Mouse (Mus musculus): Measurements from ENCODE around the gene Pdcd6. TPM values are rescaled to one million over a fixed set of nuclear protein-coding genes. Genes with fewer than 3 reads are reported as not detected.

The Pdcd6 gene
- 100 to 1,000 TPM; 133 to 173 TPM for total RNA-seq (2021)
- long read RNA-seq, experiment 1, transcript Pdcd6-201 (6 exons, 1,131 nt), result major isoform, 139 of 186 reads
- long read RNA-seq, experiment 1, transcript Pdcd6-203 (6 exons, 1,376 nt), result minor isoform, 39 of 186 reads
- long read RNA-seq, experiment 1, partial matches to known transcripts, result 1 of 186 reads
- long read RNA-seq, experiment 1, other reads (novel, unspliced or antisense), result 7 of 186 reads
- long read RNA-seq, experiment 2, transcript Pdcd6-201 (6 exons, 1,131 nt), result major isoform, 38 of 56 reads
- long read RNA-seq, experiment 2, transcript Pdcd6-203 (6 exons, 1,376 nt), result minor isoform, 15 of 56 reads
- long read RNA-seq, experiment 2, partial matches to known transcripts, result 0 of 56 reads
- long read RNA-seq, experiment 2, other reads (novel, unspliced or antisense), result 3 of 56 reads

- DNase-seq, result peak; percentile 97 to 98
Measured at GRCm38 (mm10) chr13:74317170-74317849, at the start of gene Pdcd6. Gene Pdcd6 (minus strand): TSS chr13:74317580.

- DNase-seq, result peak; percentile 31 to 58
Measured at GRCm38 (mm10) chr13:74363859-74364235, 46.5 kb upstream of the Pdcd6 start, which contains the start of gene Lrrc14b. Gene Lrrc14b (minus strand): TSS chr13:74364005.

- DNase-seq, result peak; percentile 2 to 27
Measured at GRCm38 (mm10) chr13:74363176-74363858, 45.9 kb upstream of the Pdcd6 start.

- DNase-seq, result no peak
Measured at GRCm38 (mm10) chr13:74362218-74362617, 44.8 kb upstream of the Pdcd6 start.

- no peak for DNase-seq
Measured at GRCm38 (mm10) chr13:74356491-74356890, 39.1 kb upstream of the Pdcd6 start.

- DNase-seq, result peak in 1 of 2 experiments; percentile 13
Measured at GRCm38 (mm10) chr13:74350435-74350906, 33.1 kb upstream of the Pdcd6 start.

GRCm38 (mm10) chr13:74349566-74350434, 32.4 kb upstream of the Pdcd6 start, which contains the start of the genes Sdha and Ccdc127:
Gene Sdha (minus strand): TSS chr13:74350280.
Gene Ccdc127 (plus strand): TSS chr13:74350309.
- peak; percentile 96 to 97 for DNase-seq

- peak; percentile 6 to 50 for DNase-seq
Measured at GRCm38 (mm10) chr13:74341036-74341435, 23.7 kb upstream of the Pdcd6 start.

- DNase-seq, result no peak
Measured at GRCm38 (mm10) chr13:74329321-74329720, 11.9 kb upstream of the Pdcd6 start.

- peak; percentile 36 to 41 for DNase-seq
Measured at GRCm38 (mm10) chr13:74316789-74317169, 601 bp downstream of the Pdcd6 start.

GRCm38 (mm10) chr13:74316386-74316785, 994 bp downstream of the Pdcd6 start:
- no peak for DNase-seq

GRCm38 (mm10) chr13:74314616-74315015, 2.8 kb downstream of the Pdcd6 start:
- no peak for DNase-seq

GRCm38 (mm10) chr13:74305780-74306179, 11.6 kb downstream of the Pdcd6 start:
- DNase-seq, result no peak

GRCm38 (mm10) chr13:74305380-74305779, 12.0 kb downstream of the Pdcd6 start:
- DNase-seq, result peak; percentile 20 to 44

GRCm38 (mm10) chr13:74302050-74303037, 15.0 kb downstream of the Pdcd6 start:
- DNase-seq, result no peak

GRCm38 (mm10) chr13:74301607-74301984, 15.8 kb downstream of the Pdcd6 start:
- DNase-seq, result no peak

GRCm38 (mm10) chr13:74300925-74301606, 16.3 kb downstream of the Pdcd6 start:
- peak; percentile 71 to 81 for DNase-seq

GRCm38 (mm10) chr13:74296376-74296775, 21.0 kb downstream of the Pdcd6 start:
- peak in 1 of 2 experiments; percentile 24 for DNase-seq

- peak; percentile 82 to 83 for DNase-seq
Measured at GRCm38 (mm10) chr13:74292167-74292566, 25.2 kb downstream of the Pdcd6 start, which contains the start of gene Ahrr. Gene Ahrr (minus strand): TSS chr13:74292331.

Measured in adrenal gland, postnatal 36 days (tissue).